Mouse (Mus musculus) ES-E14 (cell line): ENCODE data around the gene Ankrd13a. TPM values are rescaled to one million over a fixed set of nuclear protein-coding genes. Genes with fewer than 3 reads are reported as not detected.

ENCODE experiments used
- DNase-seq: peaks from one replicate; pipeline ENCODE4 v3.0.0-alpha.2; 2013; ENCODE audit warnings: low read depth, low spot score
- H3K27ac ChIP-seq: 2 replicates; pipeline ENCODE4 v1.5.1; 2012; ENCODE audit warnings: low read depth, mild to moderate bottlenecking, low read length, moderate library complexity, mixed read lengths; ENCODE audit not compliant: poor library complexity, insufficient read depth, severe bottlenecking
- H3K36me3 ChIP-seq: 2 replicates; pipeline ENCODE4 v1.6.1; 2012; ENCODE audit warnings: mild to moderate bottlenecking, low read length, moderate library complexity, mixed read lengths; ENCODE audit not compliant: control insufficient read depth, poor library complexity, insufficient read depth, severe bottlenecking
- H3K4me1 ChIP-seq, 2 experiments: fragments of 150-350 bp in 1 of 2; sonication (generic) in 1 of 2; 2 replicates each; pipeline ENCODE4 v1.6.1; 2012; ENCODE audit warnings: low read length in 2 of 2, mild to moderate bottlenecking in 1 of 2, mixed read lengths in 1 of 2; ENCODE audit not compliant: control insufficient read depth in 2 of 2, insufficient read depth in 2 of 2, poor library complexity in 1 of 2
- H3K4me3 ChIP-seq, 2 experiments: fragments of 150-350 bp in 1 of 2; sonication (generic) in 1 of 2; 2 replicates each; pipeline ENCODE4 v1.5.1; 2012; ENCODE audit warnings: low read length in 2 of 2, low read depth in 1 of 2, mild to moderate bottlenecking in 1 of 2, mixed read lengths in 1 of 2; ENCODE audit not compliant: insufficient read depth in 1 of 2, poor library complexity in 1 of 2, severe bottlenecking in 1 of 2
- H3K9ac ChIP-seq: 2 replicates; pipeline ENCODE4 v1.6.1; 2012; ENCODE audit warnings: low read depth, mild to moderate bottlenecking, low read length, mixed read lengths; ENCODE audit not compliant: poor library complexity, insufficient read depth, severe bottlenecking
- H3K9me3 ChIP-seq: fragments of 150-350 bp; sonication (generic); 2 replicates; pipeline ENCODE4 v1.6.1; 2012; ENCODE audit warnings: low read depth, mild to moderate bottlenecking, low read length; ENCODE audit not compliant: control insufficient read depth, insufficient read depth
- CHD2 ChIP-seq: IDR thresholded peaks from 2 replicates; pipeline ENCODE4 v1.6.1; 2014; ENCODE audit warnings: mild to moderate bottlenecking, low read depth, low read length, inconsistent platforms
- HCFC1 ChIP-seq: IDR thresholded peaks from 2 replicates; pipeline ENCODE4 v1.6.1; 2012; ENCODE audit warnings: low read length, inconsistent platforms, borderline replicate concordance; ENCODE audit not compliant: insufficient read depth
- MAFK ChIP-seq: IDR thresholded peaks from 2 replicates; pipeline ENCODE4 v1.6.1; 2014; ENCODE audit warnings: mild to moderate bottlenecking, low read depth, low read length, inconsistent platforms; ENCODE audit not compliant: insufficient read depth
- ZC3H11A ChIP-seq: IDR thresholded peaks from 2 replicates; pipeline ENCODE4 v1.6.1; 2012; ENCODE audit warnings: low read depth, mild to moderate bottlenecking, inconsistent platforms, low read length, borderline replicate concordance
- ZNF384 ChIP-seq: IDR thresholded peaks from 2 replicates; pipeline ENCODE4 v1.6.1; 2012; ENCODE audit warnings: low read depth, low read length, inconsistent platforms
- in situ Hi-C, 2 experiments: fragments of 600-800 bp; cut with MboI; formaldehyde crosslinking; loops; one replicate each; pipeline ENCODE4 v1.15.1; 2025; ENCODE audit warnings: low sequenced_read_pairs in 2 of 2, inconsistent platforms in 1 of 2; ENCODE audit not compliant: unreplicated experiment in 2 of 2
- total RNA-seq: library from RNA; depleted of rRNA; stranded (reverse); fragments of 300-350 nt; gene quantifications from 2 replicates; pipeline ENCODE4 v1.2.3, GENCODE M21; 2012

Ankrd13a gene
- total RNA-seq, 1 experiment, result 66.4 TPM

DNA sequence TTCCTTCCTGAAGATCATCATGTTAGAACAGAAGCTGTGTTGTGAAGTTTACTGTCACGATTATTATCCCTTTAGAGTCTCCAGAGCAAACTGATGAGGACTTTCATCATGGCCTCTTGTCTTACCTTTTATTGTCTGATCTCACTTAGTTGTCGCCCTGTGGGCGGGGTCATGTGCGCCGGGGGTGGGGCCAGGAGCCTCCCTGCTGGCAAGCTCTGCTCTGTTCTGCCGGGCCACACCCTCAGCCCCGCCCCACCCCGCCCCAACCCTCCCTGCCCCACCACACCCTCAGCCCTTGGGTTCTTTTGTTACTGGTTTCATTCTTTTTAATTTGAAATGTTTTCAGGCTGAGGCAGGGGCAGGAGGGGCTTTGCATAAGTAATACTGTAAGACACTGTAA is 26.6 kb downstream of the Ankrd13a start:
- no peak for TF ChIP-seq CHD2
- TF ChIP-seq HCFC1, result no peak
- no peak for TF ChIP-seq ZNF384
- TF ChIP-seq ZC3H11A, result no peak
- TF ChIP-seq MAFK, result no peak
- no peak overlapping the region for H3K9ac ChIP-seq
- no peak for DNase-seq
- peak overlapping the region; percentile 22 to 37 for H3K4me3 ChIP-seq
- in situ Hi-C loops, result no loop called here
- H3K27ac ChIP-seq, result peak overlapping the region; percentile 90
- H3K4me1 ChIP-seq, result peaks cover 12 to 32% of the 10 kb centered on the region in 2 experiments
- H3K36me3 ChIP-seq, result peaks cover 31% of the 10 kb centered on the region
- H3K9me3 ChIP-seq, result no peaks in the 10 kb centered on the region

DNA sequence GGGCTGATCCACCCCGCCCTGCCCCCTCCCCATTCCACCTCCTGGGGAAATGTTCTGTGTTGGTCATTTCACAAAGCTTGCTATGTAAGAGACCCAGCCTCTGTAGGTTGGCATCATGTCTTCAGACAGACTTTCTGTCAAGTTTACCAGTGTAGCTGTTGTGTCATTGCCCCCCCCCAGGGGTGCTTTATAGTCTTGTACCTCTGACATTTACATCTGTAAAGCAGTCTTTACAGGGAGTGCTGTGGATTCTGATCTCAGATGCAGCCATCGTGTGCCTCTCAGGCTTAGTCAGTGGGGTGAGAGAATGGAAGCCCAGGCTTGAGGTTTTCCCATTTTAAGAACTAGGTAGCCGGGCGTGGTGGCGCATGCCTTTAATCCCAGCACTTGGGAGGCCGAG is 27.4 kb downstream of the Ankrd13a start:
- Histone ChIP-seq H3K27ac (peak overlapping the region; percentile 90), H3K36me3 (peaks cover 34% of the 10 kb centered on the region)
- in situ Hi-C loops, result no loop called here

DNA sequence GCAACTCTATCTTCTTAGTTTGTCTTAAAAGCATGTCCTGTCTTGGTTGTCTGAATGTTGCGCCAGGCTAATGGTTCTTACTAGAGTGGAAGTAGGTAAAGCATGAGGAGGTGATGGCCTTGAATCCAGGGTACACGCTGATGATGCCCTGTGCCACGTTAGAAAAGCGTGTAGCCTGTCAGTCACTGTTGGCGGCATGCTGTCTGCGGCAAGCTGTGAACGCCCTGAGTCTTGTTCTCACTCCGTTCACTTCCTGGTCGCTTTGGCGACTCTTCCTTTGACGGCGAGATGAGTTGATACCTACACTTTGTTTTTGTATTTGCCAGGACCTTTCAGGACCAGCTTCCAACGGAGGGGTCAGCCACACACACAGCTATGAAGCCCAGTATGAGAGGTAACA is 28.8 kb downstream of the Ankrd13a start:
- Histone ChIP-seq H3K36me3 (peaks cover 34% of the 10 kb centered on the region), H3K27ac (no peak overlapping the region), H3K4me3 (no peak overlapping the region), H3K9ac (no peak overlapping the region), H3K9me3 (no peaks in the 10 kb centered on the region), H3K4me1 (peaks cover 10 to 31% of the 10 kb centered on the region in 2 experiments)
- no peak for DNase-seq
- TF ChIP-seq HCFC1 (peak; percentile 25; the same call in 1 of the 2 replicates), ZC3H11A (no peak)
- in situ Hi-C loops, result no loop called here

More for the DNA sequence above, 27.4 kb downstream of the Ankrd13a start:
- H3K4me3 ChIP-seq, result no peak overlapping the region
- TF ChIP-seq CHD2 (no peak), ZC3H11A (no peak), ZNF384 (no peak), MAFK (no peak), HCFC1 (no peak)
- H3K4me1 ChIP-seq, result peaks cover 10 to 32% of the 10 kb centered on the region in 2 experiments
- H3K9ac ChIP-seq, result no peak overlapping the region
- no peaks in the 10 kb centered on the region for H3K9me3 ChIP-seq
- no peak for DNase-seq

DNA sequence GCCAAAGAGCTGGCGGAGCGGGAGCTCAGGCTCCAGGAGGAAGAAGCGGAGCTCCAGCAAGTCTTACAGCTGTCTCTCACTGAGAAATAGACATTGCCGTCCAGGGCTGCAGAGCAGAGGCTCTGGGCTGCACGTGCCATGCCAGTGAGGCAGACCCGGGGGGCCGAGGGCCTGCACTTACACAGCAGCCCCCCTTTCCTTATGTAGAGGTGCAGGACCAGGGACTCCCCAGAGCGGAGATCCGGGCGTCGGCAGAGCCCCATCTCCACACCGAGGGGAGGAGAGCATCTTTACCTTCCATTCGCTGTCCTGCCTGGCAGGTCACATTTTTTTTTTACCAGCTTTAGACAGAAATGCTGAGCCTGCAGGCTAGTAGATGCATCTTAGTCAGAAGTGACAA is 29.9 kb downstream of the Ankrd13a start:
- Histone ChIP-seq H3K9ac (no peak overlapping the region), H3K27ac (no peak overlapping the region), H3K36me3 (peaks cover 36% of the 10 kb centered on the region), H3K4me1 (peaks cover 10 to 31% of the 10 kb centered on the region in 2 experiments), H3K9me3 (no peaks in the 10 kb centered on the region), H3K4me3 (no peak overlapping the region)
- no peak for DNase-seq
- in situ Hi-C loops, result no loop called here
- TF ChIP-seq ZC3H11A (no peak), ZNF384 (no peak), CHD2 (no peak), HCFC1 (no peak), MAFK (no peak)

DNA sequence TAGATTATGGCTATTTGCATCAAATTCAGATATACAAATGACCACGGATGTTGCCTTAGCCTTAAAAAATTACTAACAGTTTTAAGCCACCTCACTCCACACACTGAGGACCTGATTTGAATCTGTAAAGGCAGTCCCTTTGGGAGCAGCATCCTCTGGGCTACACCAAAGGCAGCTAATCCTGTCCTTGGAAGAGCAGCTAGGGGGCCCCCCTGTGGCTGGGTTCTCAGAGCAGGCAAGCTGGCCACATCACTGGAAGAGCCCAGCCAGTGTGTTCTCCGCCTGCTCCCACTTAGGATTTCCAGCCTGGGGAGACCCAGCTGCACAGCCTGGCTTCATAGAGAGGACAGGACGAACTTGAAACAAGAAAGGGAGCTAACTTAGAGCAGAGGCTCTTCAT is 30.5 kb downstream of the Ankrd13a start:
- H3K36me3 ChIP-seq, result peaks cover 35% of the 10 kb centered on the region
- H3K4me3 ChIP-seq, result no peak overlapping the region
- TF ChIP-seq MAFK (no peak), ZC3H11A (no peak), ZNF384 (no peak), CHD2 (no peak), HCFC1 (no peak)
- H3K27ac ChIP-seq, result no peak overlapping the region
- in situ Hi-C loops, result no loop called here
- no peak for DNase-seq
- peaks cover 10 to 30% of the 10 kb centered on the region in 2 experiments for H3K4me1 ChIP-seq
- H3K9ac ChIP-seq, result no peak overlapping the region
- H3K9me3 ChIP-seq, result no peaks in the 10 kb centered on the region
